Mouse (Mus musculus) E14TG2a.4 (cell line): ENCODE measurements around the gene 9130230L23Rik.

Experiments
- CTCF ChIP-seq: conservative IDR thresholded peaks from 2 replicates; pipeline ENCODE4 v1.5.1; 2014; ENCODE audit warnings: low read length
- NANOG ChIP-seq: IDR thresholded peaks from 2 replicates; pipeline ENCODE4 v1.6.1; 2014; ENCODE audit warnings: borderline replicate concordance, low read length, mixed read lengths
- POU5F1 ChIP-seq: IDR thresholded peaks from 2 replicates; pipeline ENCODE4 v1.6.1; 2014; ENCODE audit warnings: low read length, borderline replicate concordance

DNA sequence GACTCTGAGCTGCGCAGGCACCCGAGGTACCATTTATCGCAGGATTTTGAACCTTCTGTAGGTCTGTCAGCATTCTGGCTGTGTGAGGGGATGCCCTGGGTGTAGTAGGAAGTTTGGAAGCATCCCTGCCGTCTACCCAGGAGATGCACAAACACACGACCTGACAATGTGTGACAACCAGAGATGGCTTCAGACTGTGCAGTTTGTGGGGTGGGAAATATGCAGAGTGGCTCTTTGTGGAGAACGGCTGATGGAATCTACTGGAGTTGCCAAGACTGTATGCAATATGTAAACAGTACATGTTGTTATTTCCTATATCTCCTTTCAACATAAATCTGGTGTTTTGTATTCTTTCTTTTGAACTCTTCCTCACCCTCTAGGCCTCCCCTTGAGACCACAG is 33.0 kb upstream of the 9130230L23Rik start:
- TF ChIP-seq CTCF (no peak), POU5F1 (no peak), NANOG (no peak)
